Mouse (Mus musculus): Measurements from ENCODE around the gene Csmd2. TPM values are rescaled to one million over a fixed set of nuclear protein-coding genes. Genes with fewer than 3 reads are reported as not detected.

The Csmd2 gene
- polyA plus RNA-seq, 1 experiment from 2014 or later = 0.09 TPM

DNA sequence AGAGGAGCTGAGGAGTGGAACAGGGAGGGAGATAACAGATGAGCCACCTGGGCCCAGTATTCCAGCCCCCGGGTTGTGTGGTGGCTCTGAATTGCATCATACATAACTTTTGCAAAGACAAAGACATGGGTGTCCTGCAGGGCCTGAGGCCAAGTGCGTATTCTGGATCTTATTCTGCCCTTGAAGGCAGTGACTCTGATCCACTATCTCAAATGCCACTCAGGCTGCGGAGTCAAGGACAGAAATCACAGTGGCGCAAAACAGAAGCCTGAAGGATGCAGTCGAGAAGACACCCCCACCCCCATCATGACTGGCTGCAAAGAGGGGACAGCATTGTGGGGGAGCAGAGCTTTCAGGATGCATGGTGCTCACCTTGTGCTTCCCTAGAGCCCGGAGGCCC lies 563.1 kb downstream of the Csmd2 start:
- 76% methylated on average over 6 of the region's 6 CpGs for WGBS
- no peaks in the 10 kb centered on the region for H3K36me3 ChIP-seq (ENCODE audit: control insufficient read depth, insufficient read depth, low read length)
- H3K4me3 ChIP-seq (ENCODE audit: low read length) = no peak overlapping the region
- H3K27ac ChIP-seq (ENCODE audit: low read length) = no peak overlapping the region
- H3K9ac ChIP-seq (ENCODE audit: low read length) = no peak overlapping the region
- no peaks in the 10 kb centered on the region for H3K9me3 ChIP-seq (ENCODE audit: control insufficient read depth, low read length)
- no peak for ATAC-seq (ENCODE audit: low read depth)
- no peaks in the 10 kb centered on the region for H3K27me3 ChIP-seq (ENCODE audit: control insufficient read depth, insufficient read depth, low read depth, low read length)
- H3K4me1 ChIP-seq (replicated peaks; ENCODE audit: control insufficient read depth, insufficient read depth, low read length) = no peaks in the 10 kb centered on the region
- H3K4me2 ChIP-seq (ENCODE audit: low read depth, low read length) = no peak overlapping the region

GRCm38 (mm10) chr4:128554198-128554597 lies 566.5 kb downstream of the Csmd2 start:
- no peaks in the 10 kb centered on the region for H3K27me3 ChIP-seq (ENCODE audit: control insufficient read depth, insufficient read depth, low read depth, low read length)
- no peaks in the 10 kb centered on the region for H3K9me3 ChIP-seq (ENCODE audit: control insufficient read depth, low read length)
- WGBS = 91% methylated on average over 2 of the region's 2 CpGs
- H3K27ac ChIP-seq (ENCODE audit: low read length) = no peak overlapping the region
- no peak for ATAC-seq (ENCODE audit: low read depth)
- no peaks in the 10 kb centered on the region for H3K4me1 ChIP-seq (replicated peaks; ENCODE audit: control insufficient read depth, insufficient read depth, low read length)
- no peaks in the 10 kb centered on the region for H3K36me3 ChIP-seq (ENCODE audit: control insufficient read depth, insufficient read depth, low read length)
- H3K4me2 ChIP-seq (ENCODE audit: low read depth, low read length) = no peak overlapping the region
- no peak overlapping the region for H3K9ac ChIP-seq (ENCODE audit: low read length)
- H3K4me3 ChIP-seq (ENCODE audit: low read length) = no peak overlapping the region

DNA sequence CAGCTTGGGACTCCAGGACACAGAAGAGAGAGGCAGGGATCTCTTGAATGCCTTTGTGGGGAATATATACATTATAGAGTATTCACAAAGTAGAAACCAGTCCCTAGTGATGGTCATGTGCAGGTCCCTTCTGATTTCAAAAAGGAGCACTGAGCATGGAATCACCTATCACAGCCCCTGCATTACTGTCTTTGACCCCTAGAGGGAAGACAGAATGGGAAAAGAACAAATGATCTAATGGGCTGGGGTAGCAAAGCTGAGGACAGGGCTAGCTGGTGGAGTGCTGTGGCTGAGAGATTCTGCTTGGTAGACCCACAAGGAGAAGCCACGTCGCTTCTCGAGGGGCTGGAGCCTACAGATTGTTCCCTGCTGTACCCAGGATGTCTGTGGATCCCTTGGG lies 572.7 kb downstream of the Csmd2 start:
- Histone ChIP-seq H3K4me2 (ENCODE audit: low read depth, low read length) (no peak overlapping the region), H3K27ac (ENCODE audit: low read length) (no peak overlapping the region), H3K27me3 (ENCODE audit: control insufficient read depth, insufficient read depth, low read depth, low read length) (no peaks in the 10 kb centered on the region), H3K9ac (ENCODE audit: low read length) (no peak overlapping the region), H3K4me1 (replicated peaks; ENCODE audit: control insufficient read depth, insufficient read depth, low read length) (no peaks in the 10 kb centered on the region), H3K4me3 (ENCODE audit: low read length) (no peak overlapping the region), H3K9me3 (ENCODE audit: control insufficient read depth, low read length) (no peaks in the 10 kb centered on the region), H3K36me3 (ENCODE audit: control insufficient read depth, insufficient read depth, low read length) (no peaks in the 10 kb centered on the region)
- WGBS = 84% methylated on average over 3 of the region's 3 CpGs
- no peak for ATAC-seq (ENCODE audit: low read depth)

GRCm38 (mm10) chr4:128575811-128576210 lies 588.2 kb downstream of the Csmd2 start:
- H3K36me3 ChIP-seq (ENCODE audit: control insufficient read depth, insufficient read depth, low read length) = peaks cover 2% of the 10 kb centered on the region
- H3K4me2 ChIP-seq (ENCODE audit: low read depth, low read length) = no peak overlapping the region
- H3K4me1 ChIP-seq (replicated peaks; ENCODE audit: control insufficient read depth, insufficient read depth, low read length) = no peaks in the 10 kb centered on the region
- no peak overlapping the region for H3K4me3 ChIP-seq (ENCODE audit: low read length)
- no peak overlapping the region for H3K27ac ChIP-seq (ENCODE audit: low read length)
- H3K27me3 ChIP-seq (ENCODE audit: control insufficient read depth, insufficient read depth, low read depth, low read length) = no peaks in the 10 kb centered on the region
- H3K9ac ChIP-seq (ENCODE audit: low read length) = no peak overlapping the region
- WGBS = 58% methylated on average over 4 of the region's 4 CpGs
- 0 out of 2 replicates have a peak, but pooled peaks cover 2% of the 10 kb centered on the region for H3K9me3 ChIP-seq (ENCODE audit: control insufficient read depth, low read length)
- ATAC-seq (ENCODE audit: low read depth) = no peak

GRCm38 (mm10) chr4:128579182-128579581 lies 591.5 kb downstream of the Csmd2 start:
- Histone ChIP-seq H3K4me1 (replicated peaks; ENCODE audit: control insufficient read depth, insufficient read depth, low read length) (no peaks in the 10 kb centered on the region), H3K36me3 (ENCODE audit: control insufficient read depth, insufficient read depth, low read length) (peaks cover 26% of the 10 kb centered on the region), H3K27me3 (ENCODE audit: control insufficient read depth, insufficient read depth, low read depth, low read length) (no peaks in the 10 kb centered on the region), H3K9ac (ENCODE audit: low read length) (no peak overlapping the region), H3K9me3 (ENCODE audit: control insufficient read depth, low read length) (peaks cover 32% of the 10 kb centered on the region), H3K27ac (ENCODE audit: low read length) (no peak overlapping the region), H3K4me2 (ENCODE audit: low read depth, low read length) (no peak overlapping the region), H3K4me3 (ENCODE audit: low read length) (no peak overlapping the region)
- ATAC-seq (ENCODE audit: low read depth) = no peak
- WGBS = 69% methylated on average over 4 of the region's 4 CpGs

GRCm38 (mm10) chr4:128593286-128593685 lies 605.6 kb downstream of the Csmd2 start:
- 91% methylated on average over 4 of the region's 4 CpGs for WGBS
- no peak for ATAC-seq (ENCODE audit: low read depth)

GRCm38 (mm10) chr4:128594062-128594461 lies 606.4 kb downstream of the Csmd2 start:
- Histone ChIP-seq H3K4me2 (ENCODE audit: low read depth, low read length) (no peak overlapping the region), H3K36me3 (ENCODE audit: control insufficient read depth, insufficient read depth, low read length) (peaks cover 5% of the 10 kb centered on the region; the same call in 1 of the 2 replicates), H3K9ac (ENCODE audit: low read length) (no peak overlapping the region), H3K9me3 (ENCODE audit: control insufficient read depth, low read length) (no peaks in the 10 kb centered on the region), H3K4me3 (ENCODE audit: low read length) (no peak overlapping the region), H3K27ac (ENCODE audit: low read length) (no peak overlapping the region), H3K4me1 (replicated peaks; ENCODE audit: control insufficient read depth, insufficient read depth, low read length) (no peaks in the 10 kb centered on the region), H3K27me3 (ENCODE audit: control insufficient read depth, insufficient read depth, low read depth, low read length) (no peaks in the 10 kb centered on the region)
- 85% methylated on average over 5 of the region's 5 CpGs for WGBS
- ATAC-seq (ENCODE audit: low read depth) = no peak

More at GRCm38 (mm10) chr4:128593286-128593685, 605.6 kb downstream of the Csmd2 start:
- H3K4me3 ChIP-seq (ENCODE audit: low read length) = no peak overlapping the region
- no peaks in the 10 kb centered on the region for H3K4me1 ChIP-seq (replicated peaks; ENCODE audit: control insufficient read depth, insufficient read depth, low read length)
- no peaks in the 10 kb centered on the region for H3K27me3 ChIP-seq (ENCODE audit: control insufficient read depth, insufficient read depth, low read depth, low read length)
- H3K9me3 ChIP-seq (ENCODE audit: control insufficient read depth, low read length) = no peaks in the 10 kb centered on the region
- H3K9ac ChIP-seq (ENCODE audit: low read length) = no peak overlapping the region
- no peak overlapping the region for H3K4me2 ChIP-seq (ENCODE audit: low read depth, low read length)
- no peak overlapping the region for H3K27ac ChIP-seq (ENCODE audit: low read length)
- peaks cover 6% of the 10 kb centered on the region; the same call in 1 of the 2 replicates for H3K36me3 ChIP-seq (ENCODE audit: control insufficient read depth, insufficient read depth, low read length)

DNA sequence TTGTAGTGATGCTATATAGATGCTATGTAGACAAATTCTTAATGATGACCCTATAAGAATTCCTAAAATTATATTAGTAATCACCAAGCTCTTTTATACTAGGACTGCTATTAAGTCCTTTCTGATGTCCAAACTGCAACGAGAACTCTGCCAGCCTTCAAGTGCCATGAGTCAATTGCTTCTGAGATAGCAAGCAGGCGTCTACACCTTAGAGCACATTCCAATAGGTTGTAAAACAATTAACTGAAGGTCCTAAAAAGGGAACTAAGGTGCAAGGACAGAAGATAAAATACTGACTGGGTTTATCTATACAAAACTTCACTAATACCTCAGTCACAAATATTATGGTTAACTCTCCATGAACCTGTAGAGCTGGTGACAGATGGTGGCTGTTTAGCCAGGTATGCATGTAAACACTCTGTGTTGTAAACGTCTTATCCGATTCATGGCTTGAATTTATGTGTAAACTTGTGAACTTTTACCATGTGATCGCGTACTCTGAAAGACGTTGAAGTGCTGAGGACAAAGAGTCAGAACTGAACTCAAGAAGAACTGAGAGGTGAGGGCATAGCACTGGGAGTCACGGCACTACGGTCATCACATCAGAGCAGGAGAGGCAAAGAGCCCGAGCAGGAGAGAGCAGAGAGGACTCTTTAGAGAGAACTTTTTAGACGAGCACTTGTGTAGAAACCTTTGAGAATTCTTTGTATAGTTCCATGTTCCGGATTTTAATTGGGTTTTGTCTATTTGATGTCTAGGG lies 610.3 kb downstream of the Csmd2 start:
- no peaks in the 10 kb centered on the region for H3K36me3 ChIP-seq (ENCODE audit: control insufficient read depth, insufficient read depth, low read length)
- H3K27ac ChIP-seq (ENCODE audit: low read length) = no peak overlapping the region
- no peak overlapping the region for H3K4me2 ChIP-seq (ENCODE audit: low read depth, low read length)
- H3K27me3 ChIP-seq (ENCODE audit: control insufficient read depth, insufficient read depth, low read depth, low read length) = no peaks in the 10 kb centered on the region
- H3K9me3 ChIP-seq (ENCODE audit: control insufficient read depth, low read length) = no peaks in the 10 kb centered on the region
- no peaks in the 10 kb centered on the region for H3K4me1 ChIP-seq (replicated peaks; ENCODE audit: control insufficient read depth, insufficient read depth, low read length)
- H3K9ac ChIP-seq (ENCODE audit: low read length) = no peak overlapping the region
- no peak for ATAC-seq (ENCODE audit: low read depth)
- H3K4me3 ChIP-seq (ENCODE audit: low read length) = no peak overlapping the region
- 71% methylated on average over 12 of the region's 12 CpGs for WGBS

DNA sequence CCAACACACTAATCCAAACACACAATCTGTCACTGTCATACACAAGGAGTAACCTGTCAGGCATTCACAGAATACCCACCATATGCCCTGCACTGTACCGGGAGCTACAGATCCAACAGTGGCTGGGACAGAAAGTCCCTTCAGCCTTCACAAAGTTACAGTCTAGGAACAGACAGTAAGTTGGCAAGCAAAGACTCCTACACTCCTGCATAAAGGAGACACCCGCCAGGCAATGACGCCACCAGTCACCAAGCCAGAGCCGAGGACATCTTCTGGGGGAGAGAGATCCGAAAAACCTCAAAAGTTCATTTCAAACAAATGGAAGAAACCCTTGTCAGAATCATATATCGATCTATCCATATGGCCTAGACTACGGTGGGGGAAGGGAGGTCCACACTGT lies 618.9 kb downstream of the Csmd2 start:
- Histone ChIP-seq H3K9me3 (ENCODE audit: control insufficient read depth, low read length) (no peaks in the 10 kb centered on the region), H3K36me3 (ENCODE audit: control insufficient read depth, insufficient read depth, low read length) (0 out of 2 replicates have a peak, but pooled peaks cover 4% of the 10 kb centered on the region), H3K27ac (ENCODE audit: low read length) (no peak overlapping the region), H3K4me2 (ENCODE audit: low read depth, low read length) (no peak overlapping the region), H3K4me3 (ENCODE audit: low read length) (no peak overlapping the region), H3K4me1 (replicated peaks; ENCODE audit: control insufficient read depth, insufficient read depth, low read length) (peaks cover 10% of the 10 kb centered on the region), H3K27me3 (ENCODE audit: control insufficient read depth, insufficient read depth, low read depth, low read length) (no peaks in the 10 kb centered on the region), H3K9ac (ENCODE audit: low read length) (no peak overlapping the region)
- 90% methylated on average over 7 of the region's 7 CpGs for WGBS
- ATAC-seq (ENCODE audit: low read depth) = no peak

All from lung, embryonic 16.5 days (tissue).